Mouse (Mus musculus) left cerebral cortex, adult 8-10 months (tissue): ENCODE results near the gene Psg17. TPM values are rescaled to one million over a fixed set of nuclear protein-coding genes. Genes with fewer than 3 reads are reported as not detected.

Experiments
- total RNA-seq, 4 experiments: library from RNA; stranded (reverse); gene quantifications; 2 replicates each; pipeline ENCODE4 v1.2.4; 2022

Gene Psg17
- total RNA-seq, 4 experiments from 2014 or later, result not detected

Other genes starting within 250 kb of the Psg17 start
- gene Psg23, start 205.1 kb downstream of the Psg17 start, total RNA-seq, result not detected
- not detected for gene Psg21, start 164.9 kb downstream of the Psg17 start, total RNA-seq
- gene Psg20, start 135.4 kb downstream of the Psg17 start, total RNA-seq, result under 1 TPM in 1 of 4 experiments, not detected in 3; 0.26 TPM
- not detected for gene Psg22, start 103.5 kb downstream of the Psg17 start, total RNA-seq
- not detected for gene Psg19, start 23.1 kb downstream of the Psg17 start, total RNA-seq
- gene Mill2, start 18.4 kb upstream of the Psg17 start, total RNA-seq, result 1 to 10 TPM; 1.5 to 2.2 (median 1.9) TPM
- gene Pglyrp1, start 49.7 kb upstream of the Psg17 start, total RNA-seq, result 10 to 100 TPM in 3 of 4 experiments, 1 to 10 TPM in 1; 9.4 to 15.3 (median 12.8) TPM
- gene Ccdc61, start 88.8 kb upstream of the Psg17 start, total RNA-seq, result 10 to 100 TPM; 11.5 to 12.8 (median 12.2) TPM
- gene Nova2, start 104.3 kb upstream of the Psg17 start, total RNA-seq, result 10 to 100 TPM; 67.1 to 75.1 (median 69.9) TPM
- gene Nanos2, start 165.8 kb upstream of the Psg17 start, total RNA-seq, result 1 to 10 TPM in 2 of 4 experiments, under 1 TPM in 2; 0.53 to 1.3 (median 1.0) TPM
- gene Mypop, start 169.6 kb upstream of the Psg17 start, total RNA-seq, result 10 to 100 TPM; 54.2 to 60.5 (median 57.6) TPM
- 10 to 100 TPM; 51.2 to 54.1 (median 53.2) TPM for gene Irf2bp1, start 182.4 kb upstream of the Psg17 start, total RNA-seq
- gene Foxa3, start 201.9 kb upstream of the Psg17 start, total RNA-seq, result not detected
- gene Sympk, start 202.8 kb upstream of the Psg17 start, total RNA-seq, result 100 to 1,000 TPM; 104 to 113 (median 111) TPM
- gene Rsph6a, start 233.1 kb upstream of the Psg17 start, total RNA-seq, result under 1 TPM in 3 of 4 experiments, not detected in 1; 0.24 to 0.79 (median 0.32) TPM